Mouse (Mus musculus): ENCODE results near the gene Fbln7. TPM values are rescaled to one million over a fixed set of nuclear protein-coding genes. Genes with fewer than 3 reads are reported as not detected.

The Fbln7 gene
- polyA plus RNA-seq, 1 experiment from 2014 or later = 0.35 TPM

DNA sequence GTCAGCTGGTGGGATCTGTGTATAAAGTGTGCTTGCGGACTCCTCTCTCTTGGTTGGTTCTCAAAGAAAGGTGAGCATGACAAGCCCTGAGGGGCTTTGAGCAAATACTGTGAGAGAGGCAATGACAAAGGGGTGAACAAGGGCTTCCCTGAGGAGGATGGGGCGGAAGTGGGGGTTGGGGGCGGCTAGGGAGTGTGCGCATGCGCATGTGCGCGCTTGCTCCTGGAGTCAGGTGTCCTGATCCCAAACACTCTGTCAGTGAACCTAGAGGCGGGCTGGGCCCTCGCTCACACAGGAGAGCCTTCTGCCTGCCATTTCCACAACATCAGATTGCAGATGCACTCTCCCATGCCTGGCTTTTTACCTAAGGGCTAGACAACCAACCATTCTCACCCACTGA is 9.5 kb downstream of the Fbln7 start:
- no peaks in the 10 kb centered on the region for H3K4me1 ChIP-seq (replicated peaks)
- no peak overlapping the region for H3K27ac ChIP-seq (replicated peaks)
- ATAC-seq (ENCODE audit: insufficient read depth) = no peak
- H3K9ac ChIP-seq = no peak overlapping the region
- no peaks in the 10 kb centered on the region for H3K36me3 ChIP-seq (replicated peaks)
- H3K4me2 ChIP-seq = no peak overlapping the region
- H3K27me3 ChIP-seq = 0 out of 2 replicates have a peak, but pooled peaks cover 3% of the 10 kb centered on the region
- no peak overlapping the region for H3K4me3 ChIP-seq (replicated peaks)
- no peaks in the 10 kb centered on the region for H3K9me3 ChIP-seq (replicated peaks)
- WGBS (ENCODE audit: insufficient replicate concordance) = 84% methylated on average over 9 of the region's 9 CpGs

DNA sequence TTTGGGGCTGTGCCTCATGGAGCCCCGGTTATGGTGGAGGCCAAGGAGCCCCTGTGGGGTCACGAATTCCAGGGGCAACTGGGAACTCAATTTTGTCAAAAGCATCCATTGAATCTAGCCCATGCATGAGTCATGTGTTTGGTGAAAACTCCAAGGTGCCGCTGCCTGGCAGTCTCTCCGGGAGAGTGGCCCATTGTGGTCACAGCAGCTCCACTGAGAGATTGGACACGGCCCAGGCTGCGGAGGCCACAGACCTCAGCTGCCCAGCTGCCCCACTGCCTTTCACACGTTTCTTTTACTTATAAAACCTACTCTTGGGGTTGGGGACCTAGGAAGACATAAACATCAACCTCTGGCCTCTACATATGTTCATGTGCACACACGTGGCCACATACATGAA is 12.7 kb downstream of the Fbln7 start:
- H3K9ac ChIP-seq = no peak overlapping the region
- H3K27me3 ChIP-seq = no peaks in the 10 kb centered on the region
- 53% methylated on average over 8 of the region's 8 CpGs for whole genome bisulfite sequencing (ENCODE audit: insufficient replicate concordance)
- H3K9me3 ChIP-seq (replicated peaks) = no peaks in the 10 kb centered on the region
- H3K27ac ChIP-seq (replicated peaks) = no peak overlapping the region
- H3K4me2 ChIP-seq = no peak overlapping the region
- no peaks in the 10 kb centered on the region for H3K4me1 ChIP-seq (replicated peaks)
- H3K4me3 ChIP-seq (replicated peaks) = no peak overlapping the region
- no peaks in the 10 kb centered on the region for H3K36me3 ChIP-seq (replicated peaks)
- ATAC-seq (ENCODE audit: insufficient read depth) = no peak

DNA sequence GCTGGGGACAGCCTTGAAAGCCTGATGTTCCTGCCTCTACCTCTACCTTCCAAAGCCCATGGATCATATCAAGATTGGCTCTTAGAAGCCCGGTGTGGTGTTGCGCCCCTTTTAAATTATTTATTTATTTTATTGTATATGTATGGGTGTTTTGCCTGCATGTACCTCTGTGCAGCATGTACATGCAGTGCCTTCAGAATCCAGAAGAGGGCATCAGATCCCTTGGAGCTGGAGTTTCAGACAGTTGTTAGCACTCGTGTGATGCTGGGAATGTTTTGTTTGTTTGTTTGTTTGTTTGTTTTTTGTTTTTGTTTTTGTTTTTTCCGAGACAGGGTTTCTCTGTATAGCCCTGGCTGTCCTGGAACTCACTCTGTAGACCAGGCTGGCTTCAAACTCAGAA is 18.5 kb downstream of the Fbln7 start:
- no peaks in the 10 kb centered on the region for H3K4me1 ChIP-seq (replicated peaks)
- no peak overlapping the region for H3K27ac ChIP-seq (replicated peaks)
- 35% methylated on average over 4 of the region's 4 CpGs for WGBS (ENCODE audit: insufficient replicate concordance)
- H3K9me3 ChIP-seq (replicated peaks) = no peaks in the 10 kb centered on the region
- no peaks in the 10 kb centered on the region for H3K27me3 ChIP-seq
- no peaks in the 10 kb centered on the region for H3K36me3 ChIP-seq (replicated peaks)
- H3K4me2 ChIP-seq = no peak overlapping the region
- H3K9ac ChIP-seq = no peak overlapping the region
- no peak for ATAC-seq (ENCODE audit: insufficient read depth)
- no peak overlapping the region for H3K4me3 ChIP-seq (replicated peaks)

DNA sequence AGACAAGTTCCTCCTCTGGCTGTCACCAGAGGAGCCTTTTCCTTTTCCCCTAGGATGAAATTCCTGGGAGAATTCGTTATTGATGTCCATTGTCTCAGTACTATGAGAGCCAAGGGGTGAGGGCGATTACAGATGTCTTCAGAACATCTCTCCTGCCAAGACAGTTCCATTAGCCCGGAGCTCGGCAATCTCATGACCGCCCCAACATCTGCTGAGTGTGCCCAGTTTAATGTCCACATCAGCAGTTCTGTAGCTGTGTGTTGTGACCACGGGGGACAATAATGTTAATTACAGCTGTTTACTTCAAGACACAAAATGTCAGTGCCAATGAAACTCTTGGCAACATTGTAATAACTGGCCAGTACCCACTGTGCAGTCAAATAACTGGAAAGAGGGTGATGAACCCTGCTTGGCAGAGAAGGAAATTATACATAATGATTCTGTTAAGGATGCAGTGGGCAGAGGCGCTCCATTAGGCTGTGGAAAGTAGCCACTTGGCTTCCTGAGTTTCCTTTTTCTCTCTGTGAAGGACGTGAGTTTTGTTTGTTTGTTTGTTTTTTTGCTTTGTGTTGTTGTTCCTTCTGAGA is 22.5 kb downstream of the Fbln7 start:
- H3K9me3 ChIP-seq (replicated peaks) = no peaks in the 10 kb centered on the region
- no peak overlapping the region for H3K9ac ChIP-seq
- ATAC-seq (ENCODE audit: insufficient read depth) = no peak
- no peak overlapping the region for H3K27ac ChIP-seq (replicated peaks)
- H3K4me1 ChIP-seq (replicated peaks) = no peaks in the 10 kb centered on the region
- H3K27me3 ChIP-seq = no peaks in the 10 kb centered on the region
- no peaks in the 10 kb centered on the region for H3K36me3 ChIP-seq (replicated peaks)
- WGBS (ENCODE audit: insufficient replicate concordance) = 56% methylated on average over 8 of the region's 8 CpGs
- H3K4me2 ChIP-seq = no peak overlapping the region
- H3K4me3 ChIP-seq (replicated peaks) = no peak overlapping the region

DNA sequence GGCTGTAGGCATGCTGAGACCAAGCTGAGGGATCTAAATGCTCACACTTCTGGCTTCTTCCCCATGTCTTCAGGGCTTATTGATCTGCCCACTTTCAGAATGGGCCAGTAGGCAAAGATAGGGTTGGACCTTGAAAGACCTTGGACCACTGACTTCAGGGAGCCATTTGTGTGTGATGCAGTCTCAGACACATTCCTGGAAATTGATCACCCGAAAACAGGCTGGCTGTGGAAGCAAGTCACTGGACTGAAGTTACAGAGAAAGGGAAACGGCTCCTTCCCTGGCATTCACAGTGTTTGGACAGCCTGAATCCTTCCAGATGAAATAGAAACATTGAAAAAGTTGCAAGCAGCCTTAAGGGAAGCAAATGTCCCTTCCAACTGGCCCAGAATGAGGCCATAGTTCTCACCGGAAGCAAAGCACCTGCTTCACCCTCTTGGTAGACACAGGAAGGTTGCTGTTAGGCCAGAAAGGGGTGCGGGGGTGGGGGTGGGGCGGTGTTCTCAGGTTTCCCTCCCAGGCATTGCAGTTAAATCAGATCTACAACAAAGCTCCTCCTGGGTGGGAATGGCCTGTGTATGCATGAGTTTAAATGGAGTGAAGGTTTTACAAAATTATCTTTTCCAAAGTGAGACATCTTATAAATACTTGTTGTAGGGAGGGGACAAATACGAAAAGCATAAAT is 25.2 kb downstream of the Fbln7 start:
- no peak overlapping the region for H3K27ac ChIP-seq (replicated peaks)
- no peak overlapping the region for H3K9ac ChIP-seq
- no peaks in the 10 kb centered on the region for H3K4me1 ChIP-seq (replicated peaks)
- no peak for ATAC-seq (ENCODE audit: insufficient read depth)
- no peak overlapping the region for H3K4me2 ChIP-seq
- H3K27me3 ChIP-seq = peaks cover 10% of the 10 kb centered on the region
- no peaks in the 10 kb centered on the region for H3K9me3 ChIP-seq (replicated peaks)
- H3K4me3 ChIP-seq (replicated peaks) = no peak overlapping the region
- H3K36me3 ChIP-seq (replicated peaks) = no peaks in the 10 kb centered on the region
- 59% methylated on average over 6 of the region's 6 CpGs for WGBS (ENCODE audit: insufficient replicate concordance)

DNA sequence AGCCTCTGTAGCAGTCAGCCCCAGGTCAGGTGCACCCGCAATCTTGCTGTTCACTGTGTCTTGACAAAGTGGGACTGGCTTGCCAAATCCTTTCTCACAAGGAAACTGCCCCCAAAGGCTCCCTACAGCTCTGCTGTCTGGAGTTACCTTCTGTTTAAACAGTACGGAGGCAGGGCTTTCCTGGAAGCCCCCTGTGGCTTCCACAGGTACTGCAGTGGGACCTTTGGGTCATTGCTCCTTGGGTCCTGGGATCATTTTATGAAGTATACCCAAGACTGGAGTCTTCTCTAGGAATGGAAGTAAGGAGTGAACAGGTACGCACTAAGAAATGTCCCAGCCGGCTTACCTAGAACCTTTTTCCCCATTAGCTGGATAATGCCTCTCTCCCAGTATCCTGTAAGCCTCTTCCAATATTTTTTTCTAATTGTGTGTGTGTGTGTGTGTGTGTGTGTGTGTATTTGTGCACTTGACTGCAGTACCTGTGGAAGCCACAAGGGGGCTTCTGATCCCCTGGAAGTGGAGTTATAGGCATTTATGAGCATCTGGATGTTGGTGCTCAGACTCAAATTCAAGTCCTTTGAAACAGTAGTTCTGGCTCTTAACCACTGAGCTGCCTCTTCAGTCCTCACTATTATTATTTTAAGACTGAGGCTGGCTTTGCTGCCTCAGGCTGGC is 28.0 kb downstream of the Fbln7 start:
- H3K4me3 ChIP-seq (replicated peaks) = no peak overlapping the region
- no peaks in the 10 kb centered on the region for H3K4me1 ChIP-seq (replicated peaks)
- WGBS (ENCODE audit: insufficient replicate concordance) = 70% methylated on average over 4 of the region's 4 CpGs
- H3K36me3 ChIP-seq (replicated peaks) = no peaks in the 10 kb centered on the region
- no peak for ATAC-seq (ENCODE audit: insufficient read depth)
- H3K27me3 ChIP-seq = peaks cover 13% of the 10 kb centered on the region
- no peaks in the 10 kb centered on the region for H3K9me3 ChIP-seq (replicated peaks)
- no peak overlapping the region for H3K27ac ChIP-seq (replicated peaks)
- H3K4me2 ChIP-seq = no peak overlapping the region
- no peak overlapping the region for H3K9ac ChIP-seq

DNA sequence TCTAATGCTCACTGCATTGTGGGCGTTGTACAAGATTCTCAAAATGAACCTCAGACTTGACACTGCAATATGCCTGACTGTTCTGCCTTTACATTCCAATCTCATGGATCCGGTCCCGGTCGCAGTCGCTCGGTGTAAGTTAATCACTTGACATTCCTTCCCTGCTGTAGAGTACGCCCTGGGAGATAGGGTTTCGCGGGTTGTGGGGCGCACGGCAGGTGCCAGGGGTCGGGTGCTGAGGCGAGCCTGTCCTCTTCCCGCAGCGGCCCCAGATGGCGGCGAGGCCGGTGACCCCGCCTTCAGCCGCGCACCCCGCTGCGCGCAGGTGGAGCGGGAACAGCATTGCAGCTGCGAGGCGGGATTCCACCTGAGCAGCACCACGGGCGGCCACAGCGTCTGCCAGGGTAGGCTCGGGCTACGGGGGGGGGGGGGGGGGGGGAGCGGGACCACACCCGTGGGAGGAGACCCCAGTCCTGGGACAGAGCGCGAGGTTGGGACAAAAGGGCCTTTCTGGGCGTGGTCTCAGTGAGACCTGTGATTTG is 29.5 kb downstream of the Fbln7 start:
- Histone ChIP-seq H3K4me2 (peak overlapping the region; percentile 55), H3K4me1 (replicated peaks) (no peaks in the 10 kb centered on the region), H3K27me3 (peaks cover 13% of the 10 kb centered on the region), H3K4me3 (replicated peaks) (peak overlapping the region; percentile 24), H3K9me3 (replicated peaks) (no peaks in the 10 kb centered on the region), H3K27ac (replicated peaks) (no peak overlapping the region), H3K9ac (no peak overlapping the region), H3K36me3 (replicated peaks) (no peaks in the 10 kb centered on the region)
- WGBS (ENCODE audit: insufficient replicate concordance) = 9% methylated on average over 36 of the region's 37 CpGs
- no peak for ATAC-seq (ENCODE audit: insufficient read depth)

DNA sequence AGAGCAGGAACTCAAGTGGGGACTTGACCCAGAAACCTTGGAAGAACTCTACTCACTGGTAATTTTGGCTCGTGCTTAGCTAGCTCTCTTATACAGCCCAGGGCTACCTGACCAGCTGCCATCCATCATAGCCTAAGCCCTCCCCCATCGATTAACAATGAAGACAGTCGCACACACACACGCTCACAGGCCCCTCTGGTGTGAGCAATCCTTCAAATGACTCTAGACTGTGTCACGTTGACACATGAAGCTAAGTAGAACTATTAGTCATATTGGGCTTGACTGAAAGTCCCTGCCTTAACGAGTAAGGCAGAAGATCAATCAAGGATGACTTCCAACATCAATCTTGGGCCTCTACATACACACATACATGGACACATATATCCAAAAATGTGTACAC is 40.1 kb downstream of the Fbln7 start:
- H3K4me2 ChIP-seq = no peak overlapping the region
- WGBS (ENCODE audit: insufficient replicate concordance) = 66% methylated on average over 6 of the region's 6 CpGs
- no peak for ATAC-seq (ENCODE audit: insufficient read depth)

DNA sequence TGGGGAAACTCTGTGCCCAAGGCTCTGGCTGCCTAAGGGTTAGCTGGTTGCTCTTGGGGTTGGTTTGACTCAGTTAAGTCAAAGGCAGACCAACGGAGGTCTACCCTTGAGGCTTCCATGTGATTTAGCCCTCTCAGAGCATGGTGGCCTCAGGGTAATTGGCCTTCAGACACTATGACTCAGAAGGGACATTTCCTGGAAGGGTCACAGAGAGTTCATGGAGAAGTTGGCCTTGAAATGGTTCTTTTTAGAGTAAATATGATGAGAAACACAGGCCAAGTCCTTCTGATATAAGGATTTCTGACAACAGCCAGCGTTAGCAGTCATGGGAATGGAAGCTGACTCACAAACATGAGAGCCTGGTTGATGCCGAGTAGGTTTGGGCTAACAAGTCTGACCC is 40.9 kb downstream of the Fbln7 start:
- 57% methylated on average over 3 of the region's 3 CpGs for WGBS (ENCODE audit: insufficient replicate concordance)
- no peak overlapping the region for H3K27ac ChIP-seq (replicated peaks)
- no peaks in the 10 kb centered on the region for H3K27me3 ChIP-seq
- no peaks in the 10 kb centered on the region for H3K4me1 ChIP-seq (replicated peaks)
- ATAC-seq (ENCODE audit: insufficient read depth) = no peak
- no peaks in the 10 kb centered on the region for H3K9me3 ChIP-seq (replicated peaks)
- H3K4me2 ChIP-seq = no peak overlapping the region
- H3K36me3 ChIP-seq (replicated peaks) = no peaks in the 10 kb centered on the region
- H3K4me3 ChIP-seq (replicated peaks) = no peak overlapping the region
- H3K9ac ChIP-seq = no peak overlapping the region

More for the DNA sequence above, 40.1 kb downstream of the Fbln7 start:
- Histone ChIP-seq H3K4me1 (replicated peaks) (no peaks in the 10 kb centered on the region), H3K4me3 (replicated peaks) (no peak overlapping the region), H3K9ac (no peak overlapping the region), H3K27ac (replicated peaks) (no peak overlapping the region), H3K36me3 (replicated peaks) (no peaks in the 10 kb centered on the region), H3K9me3 (replicated peaks) (no peaks in the 10 kb centered on the region), H3K27me3 (no peaks in the 10 kb centered on the region)

DNA sequence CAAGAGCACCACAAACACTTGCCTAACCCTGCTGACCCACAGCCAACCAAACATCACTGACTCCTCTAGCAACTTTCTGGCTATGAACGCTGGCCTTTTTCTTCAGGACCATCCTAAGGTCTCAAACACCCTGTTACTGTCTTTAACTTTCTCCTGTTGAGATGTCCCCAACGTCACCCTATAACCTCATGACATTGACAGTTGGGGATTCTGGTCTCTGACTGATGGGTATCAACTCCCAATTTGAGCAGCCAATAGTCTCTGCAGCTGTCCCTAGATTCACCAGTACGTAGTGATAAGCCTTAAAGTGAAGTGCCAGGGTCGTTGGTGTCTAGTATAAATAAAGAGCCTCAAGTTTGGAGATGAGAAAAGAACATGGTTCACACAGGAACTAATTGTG is 52.2 kb downstream of the Fbln7 start:
- no peaks in the 10 kb centered on the region for H3K36me3 ChIP-seq (replicated peaks)
- no peak overlapping the region for H3K4me2 ChIP-seq
- no peak overlapping the region for H3K27ac ChIP-seq (replicated peaks)
- H3K4me3 ChIP-seq (replicated peaks) = no peak overlapping the region
- H3K9ac ChIP-seq = no peak overlapping the region
- H3K9me3 ChIP-seq (replicated peaks) = no peaks in the 10 kb centered on the region
- no peaks in the 10 kb centered on the region for H3K27me3 ChIP-seq
- no peaks in the 10 kb centered on the region for H3K4me1 ChIP-seq (replicated peaks)
- 49% methylated on average over 4 of the region's 4 CpGs for WGBS (ENCODE audit: insufficient replicate concordance)
- no peak for ATAC-seq (ENCODE audit: insufficient read depth)

DNA sequence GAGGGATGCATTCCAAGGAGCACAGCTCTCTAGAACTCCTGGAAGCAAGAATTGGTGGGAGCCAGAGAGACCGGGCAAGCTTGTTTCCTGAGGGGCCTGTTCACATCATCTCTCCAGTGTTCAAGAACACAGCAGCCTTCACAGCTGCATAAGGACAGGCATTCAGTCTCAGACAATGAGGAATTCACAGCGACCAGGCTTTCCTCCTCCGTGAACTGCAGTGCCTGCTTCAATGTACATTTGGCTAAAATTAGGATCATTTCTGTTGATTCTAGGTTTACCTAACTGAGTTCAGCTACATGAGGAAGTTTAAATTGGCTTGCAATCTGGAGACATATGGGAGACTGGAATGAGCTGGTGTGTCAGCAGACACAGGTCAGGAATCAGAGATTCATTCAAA is 53.7 kb downstream of the Fbln7 start:
- H3K27me3 ChIP-seq = no peaks in the 10 kb centered on the region
- no peaks in the 10 kb centered on the region for H3K9me3 ChIP-seq (replicated peaks)
- no peak overlapping the region for H3K4me2 ChIP-seq
- no peaks in the 10 kb centered on the region for H3K36me3 ChIP-seq (replicated peaks)
- H3K4me3 ChIP-seq (replicated peaks) = no peak overlapping the region
- H3K27ac ChIP-seq (replicated peaks) = no peak overlapping the region
- WGBS (ENCODE audit: insufficient replicate concordance) = 59% methylated on average over 3 of the region's 3 CpGs
- no peak overlapping the region for H3K9ac ChIP-seq
- ATAC-seq (ENCODE audit: insufficient read depth) = no peak
- no peaks in the 10 kb centered on the region for H3K4me1 ChIP-seq (replicated peaks)

Data from liver, embryonic 15.5 days (tissue).